Mouse (Mus musculus): ENCODE data around the gene Duxbl1.
"Not testable (repeated sequence)": the region's sequence is repeated elsewhere in the genome, so short reads cannot be mapped to it uniquely, and the experiment has no call there.

- not testable (repeated sequence) for TF ChIP-seq CTCF, EP300 (IDR thresholded peaks at IDR 0.05; ENCODE audit: low read depth)
Measured at GRCm38 (mm10) chr14:25938004-25938403, 40.4 kb upstream of the Duxbl1 start, which contains the start of gene Cphx1.

Data from liver, embryonic 14.5 days (tissue).